Mouse (Mus musculus): ENCODE measurements around the gene E030018B13Rik.

DNA sequence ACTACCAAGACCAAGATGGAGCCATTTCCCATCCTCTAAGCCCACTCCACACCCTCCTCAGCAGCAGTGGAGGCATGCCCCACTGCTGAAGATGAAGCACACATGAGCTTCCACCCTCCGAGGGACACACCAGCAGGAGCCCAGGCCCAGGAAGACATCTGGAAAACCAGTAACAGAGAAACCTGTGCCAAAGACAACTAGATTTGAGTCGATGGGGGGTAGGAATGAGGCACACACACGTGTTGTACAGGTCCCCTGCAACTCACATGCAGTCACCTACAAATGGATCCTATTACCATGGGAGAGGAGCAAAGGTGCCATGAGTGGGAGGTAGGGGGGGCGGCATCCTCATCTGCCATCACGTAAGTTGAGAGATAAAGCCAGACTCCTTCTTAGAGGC lies 6.4 kb upstream of the E030018B13Rik start:
- TF ChIP-seq TBP (IDR thresholded peaks at IDR 0.05; ENCODE audit: low read depth, low read length) = no peak
- no peak for TF ChIP-seq POLR2A (IDR thresholded peaks at IDR 0.05; ENCODE audit: control insufficient read depth in 1 of 2, insufficient read depth in 1 of 2, low read depth in 1 of 2, low read length in 2 of 2, poor library complexity in 1 of 2)
- TF ChIP-seq MAX (IDR thresholded peaks at IDR 0.05; ENCODE audit: low read length) = peak; percentile 29; the same call in 1 of the 2 replicates
- TF ChIP-seq SIN3A (IDR thresholded peaks at IDR 0.05; ENCODE audit: low read length) = 0 out of 2 replicates have a peak, but pooled peaks have one; percentile 45
- no peak for TF ChIP-seq USF2 (IDR thresholded peaks at IDR 0.05; ENCODE audit: borderline replicate concordance in 1 of 2, insufficient read depth in 1 of 2, low read depth in 1 of 2, low read length in 2 of 2)
- TF ChIP-seq CTCF (IDR thresholded peaks at IDR 0.05 in 2 of 3, conservative IDR thresholded peaks at IDR 0.05 in 1 of 3; ENCODE audit: control insufficient read depth in 1 of 3, insufficient read depth in 1 of 3, low read depth in 2 of 3, low read length in 3 of 3, poor library complexity in 1 of 3, severe bottlenecking in 1 of 3) = no peak
- no peak for TF ChIP-seq HCFC1 (IDR thresholded peaks at IDR 0.05; ENCODE audit: low read depth, low read length)
- TF ChIP-seq EP300 (IDR thresholded peaks at IDR 0.05; ENCODE audit: low read depth in 1 of 2, low read length in 2 of 2) = no peak
- no peak for TF ChIP-seq GATA1 (IDR thresholded peaks at IDR 0.05; ENCODE audit: low read depth, low read length)
- no peak for TF ChIP-seq ELF1 (IDR thresholded peaks at IDR 0.05; ENCODE audit: low read depth, low read length)
- TF ChIP-seq BHLHE40 (IDR thresholded peaks at IDR 0.05; ENCODE audit: borderline replicate concordance, low read depth, low read length) = no peak
- TF ChIP-seq USF1 (IDR thresholded peaks at IDR 0.05; ENCODE audit: low read depth, low read length) = 0 out of 2 replicates have a peak, but pooled peaks have one; percentile 12
- no peak for TF ChIP-seq ZKSCAN1 (IDR thresholded peaks at IDR 0.05; ENCODE audit: low read depth, low read length)
- TF ChIP-seq MXI1 (IDR thresholded peaks at IDR 0.05; ENCODE audit: low read depth, low read length) = no peak; the same call in none of the 2 replicates

All from MEL (cell line).